In the genomic region with DNA sequence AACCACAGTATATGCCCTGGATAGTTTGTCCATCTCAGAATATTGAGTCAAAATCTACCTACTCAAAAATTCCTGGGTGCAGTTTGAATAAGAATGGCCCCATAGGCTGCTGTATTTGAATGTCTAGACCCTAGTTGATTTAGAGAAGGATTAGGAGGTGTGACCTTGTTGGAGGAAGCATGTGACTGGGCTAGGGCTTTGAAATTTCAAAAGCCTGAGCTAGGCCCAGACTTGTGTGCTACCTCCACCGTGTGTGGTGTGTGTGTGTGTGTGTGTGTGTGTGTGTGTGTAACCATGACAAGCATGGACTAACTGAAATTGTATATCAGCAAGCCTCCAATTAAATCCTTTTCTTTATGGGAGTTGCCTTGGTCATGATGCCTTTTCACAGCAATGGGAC, we compare ENCODE assay signal across 17 mouse cellular contexts. TPM values are rescaled to one million over a fixed set of nuclear protein-coding genes. Genes with fewer than 3 reads are reported as not detected.
A peak's percentile ranks its signal among the peaks of the same experiment; 100 is the strongest.
DNase-seq lines count a peak whose midpoint lies in the region; ATAC-seq and TF ChIP-seq lines count a peak whose summit lies in the region.
"Had no signal": no experiment of that assay in that cellular context is flagged by ENCODE, and none has a peak within 500 bp of the region (broad histone marks: within the 10 kb centered on the region; RNA-seq: fewer than 3 reads in every experiment).

No protein-coding gene starts in this region.

- no peak overlapping the region for H3K4me3 ChIP-seq in hindbrain, embryonic 13.5 days
- H3K4me3 ChIP-seq in hindbrain, embryonic 14.5 days (replicated peaks; ENCODE audit: low read length), result no peak overlapping the region
- no peak overlapping the region for H3K4me3 ChIP-seq in midbrain, embryonic 11.5 days (ENCODE audit: low read depth, low read length)
- H3K4me3 ChIP-seq in midbrain, postnatal 0 days (ENCODE audit: low read depth, low read length), result no peak overlapping the region
- no peak overlapping the region for H3K4me3 ChIP-seq in midbrain, embryonic 14.5 days (replicated peaks; ENCODE audit: low read depth, low read length)
- H3K4me3 ChIP-seq in kidney, embryonic 15.5 days (replicated peaks), result no peak overlapping the region
- H3K4me3 ChIP-seq: liver, embryonic 13.5 days had no signal

- ATAC-seq in hindbrain, embryonic 13.5 days (ENCODE audit: low FRiP score), result 0 out of 2 replicates have a peak, but pooled peaks have one; percentile 41
- ATAC-seq in hindbrain, embryonic 14.5 days (ENCODE audit: low FRiP score), result no peak; the same call in 1 of the 2 replicates
- ATAC-seq in midbrain, embryonic 11.5 days (ENCODE audit: low FRiP score), result peak; percentile 27; the same call in 1 of the 2 replicates
- ATAC-seq in midbrain, postnatal 0 days (ENCODE audit: low FRiP score), result no peak
- ATAC-seq in midbrain, embryonic 14.5 days (ENCODE audit: low FRiP score, low TSS enrichment), result 0 out of 2 replicates have a peak, but pooled peaks have one; percentile 37
- ATAC-seq in kidney, embryonic 15.5 days (replicated peaks; ENCODE audit: low FRiP score), result no peak

- no peak overlapping the region for H3K9ac ChIP-seq in hindbrain, embryonic 13.5 days
- H3K9ac ChIP-seq in hindbrain, embryonic 14.5 days, result no peak overlapping the region
- no peak overlapping the region for H3K9ac ChIP-seq in midbrain, embryonic 11.5 days (ENCODE audit: low read length)
- H3K9ac ChIP-seq in midbrain, postnatal 0 days (replicated peaks; ENCODE audit: low read length, poor library complexity, severe bottlenecking), result no peak overlapping the region
- no peak overlapping the region for H3K9ac ChIP-seq in midbrain, embryonic 14.5 days (replicated peaks; ENCODE audit: low read length)
- no peak overlapping the region for H3K9ac ChIP-seq in kidney, embryonic 15.5 days
- H3K9ac ChIP-seq: liver, embryonic 13.5 days had no signal

- H3K27me3 ChIP-seq in hindbrain, embryonic 13.5 days, result no peaks in the 10 kb centered on the region
- no peaks in the 10 kb centered on the region for H3K27me3 ChIP-seq in hindbrain, embryonic 14.5 days (ENCODE audit: control insufficient read depth, insufficient read depth, low read length)
- H3K27me3 ChIP-seq in midbrain, embryonic 11.5 days (ENCODE audit: control insufficient read depth, insufficient read depth, low read length), result no peaks in the 10 kb centered on the region
- H3K27me3 ChIP-seq in midbrain, postnatal 0 days (ENCODE audit: insufficient read depth, low read length), result no peaks in the 10 kb centered on the region
- H3K27me3 ChIP-seq in midbrain, embryonic 14.5 days (ENCODE audit: control insufficient read depth, insufficient read depth, low read length), result no peaks in the 10 kb centered on the region
- H3K27me3 ChIP-seq in kidney, embryonic 15.5 days, result no peaks in the 10 kb centered on the region
- H3K27me3 ChIP-seq: liver, embryonic 13.5 days had no signal

- WGBS in hindbrain, embryonic 13.5 days, result 67% methylated on average over 1 of the region's 1 CpGs
- WGBS in hindbrain, embryonic 14.5 days, result 64% methylated on average over 1 of the region's 1 CpGs
- 65% methylated on average over 1 of the region's 1 CpGs for WGBS in midbrain, embryonic 11.5 days
- 50% methylated on average over 1 of the region's 1 CpGs for WGBS in midbrain, postnatal 0 days
- WGBS in midbrain, embryonic 14.5 days, result 62% methylated on average over 1 of the region's 1 CpGs
- WGBS in kidney, embryonic 15.5 days, result 62% methylated on average over 1 of the region's 1 CpGs

- peaks cover 54% of the 10 kb centered on the region for H3K36me3 ChIP-seq in hindbrain, embryonic 13.5 days
- H3K36me3 ChIP-seq in hindbrain, embryonic 14.5 days (replicated peaks; ENCODE audit: control insufficient read depth, insufficient read depth), result peaks cover 53% of the 10 kb centered on the region
- peaks cover 11% of the 10 kb centered on the region for H3K36me3 ChIP-seq in midbrain, embryonic 11.5 days (ENCODE audit: control insufficient read depth, insufficient read depth, low read length)
- H3K36me3 ChIP-seq in midbrain, postnatal 0 days (ENCODE audit: insufficient read depth, low read length), result peaks cover 16% of the 10 kb centered on the region
- H3K36me3 ChIP-seq in midbrain, embryonic 14.5 days (ENCODE audit: control insufficient read depth, insufficient read depth, low read length), result peaks cover 50% of the 10 kb centered on the region
- peaks cover 45% of the 10 kb centered on the region for H3K36me3 ChIP-seq in kidney, embryonic 15.5 days

- no peaks in the 10 kb centered on the region for H3K9me3 ChIP-seq in hindbrain, embryonic 13.5 days
- H3K9me3 ChIP-seq in hindbrain, embryonic 14.5 days (ENCODE audit: control insufficient read depth, low read length), result no peaks in the 10 kb centered on the region
- H3K9me3 ChIP-seq in midbrain, embryonic 11.5 days (ENCODE audit: control insufficient read depth, low read length), result no peaks in the 10 kb centered on the region
- no peaks in the 10 kb centered on the region for H3K9me3 ChIP-seq in midbrain, postnatal 0 days (ENCODE audit: low read length)
- H3K9me3 ChIP-seq in midbrain, embryonic 14.5 days (ENCODE audit: control insufficient read depth, low read length), result no peaks in the 10 kb centered on the region
- H3K9me3 ChIP-seq in kidney, embryonic 15.5 days (replicated peaks), result no peaks in the 10 kb centered on the region
- H3K9me3 ChIP-seq: liver, embryonic 13.5 days had no signal

- H3K4me1 ChIP-seq in hindbrain, embryonic 13.5 days (replicated peaks), result no peaks in the 10 kb centered on the region
- H3K4me1 ChIP-seq in hindbrain, embryonic 14.5 days (replicated peaks; ENCODE audit: control insufficient read depth, insufficient read depth, low read length), result no peaks in the 10 kb centered on the region
- no peaks in the 10 kb centered on the region for H3K4me1 ChIP-seq in midbrain, embryonic 11.5 days (ENCODE audit: control insufficient read depth, insufficient read depth, low read length)
- no peaks in the 10 kb centered on the region for H3K4me1 ChIP-seq in midbrain, postnatal 0 days (ENCODE audit: insufficient read depth, low read length)
- H3K4me1 ChIP-seq in midbrain, embryonic 14.5 days (ENCODE audit: control insufficient read depth, insufficient read depth, low read length), result no peaks in the 10 kb centered on the region
- H3K4me1 ChIP-seq in kidney, embryonic 15.5 days, result no peaks in the 10 kb centered on the region
- H3K4me1 ChIP-seq: liver, embryonic 13.5 days had no signal

- H3K27ac ChIP-seq in hindbrain, embryonic 13.5 days, result no peak overlapping the region
- no peak overlapping the region for H3K27ac ChIP-seq in hindbrain, embryonic 14.5 days
- H3K27ac ChIP-seq in midbrain, embryonic 11.5 days (ENCODE audit: low read depth, low read length), result no peak overlapping the region
- H3K27ac ChIP-seq in midbrain, postnatal 0 days (ENCODE audit: low read depth, low read length), result no peak overlapping the region
- H3K27ac ChIP-seq in midbrain, embryonic 14.5 days (replicated peaks; ENCODE audit: low read depth, low read length), result no peak overlapping the region
- H3K27ac ChIP-seq in kidney, embryonic 15.5 days, result no peak overlapping the region
- H3K27ac ChIP-seq: liver, embryonic 13.5 days had no signal

- no peak for TF ChIP-seq CTCF in midbrain, postnatal 0 days (IDR thresholded peaks at IDR 0.05)

- DNase-seq in hindbrain, embryonic 14.5 days (ENCODE audit: low spot score), result no peak
- DNase-seq in midbrain, embryonic 11.5 days (ENCODE audit: low spot score, missing footprints), result no peak
- DNase-seq in midbrain, postnatal 0 days (ENCODE audit: low spot score), result no peak
- DNase-seq in ZHBTc4 (ENCODE audit: low read depth, low spot score), result peak; percentile 49
- DNase-seq in midbrain, embryonic 14.5 days, result no peak
- no peak for DNase-seq in spleen, postnatal 10 days (ENCODE audit: low spot score in 2 of 2)
- DNase-seq: B cell, adult 2 months; cerebellum, postnatal 14 days; gastrocnemius, postnatal 14 days; kidney, adult 9 months; layer of hippocampus, postnatal 36 days; liver, embryonic 13.5 days; lung, postnatal 10 days; right cerebral cortex, postnatal 25 days; thymus, postnatal 36 days had no signal

- H3K4me2 ChIP-seq in hindbrain, embryonic 13.5 days, result no peak overlapping the region
- no peak overlapping the region for H3K4me2 ChIP-seq in hindbrain, embryonic 14.5 days (replicated peaks)
- H3K4me2 ChIP-seq in midbrain, embryonic 11.5 days, result no peak overlapping the region
- H3K4me2 ChIP-seq in midbrain, postnatal 0 days (ENCODE audit: low read depth, low read length, poor library complexity, severe bottlenecking), result no peak overlapping the region
- H3K4me2 ChIP-seq in midbrain, embryonic 14.5 days (ENCODE audit: low read length), result no peak overlapping the region
- H3K4me2 ChIP-seq in kidney, embryonic 15.5 days, result no peak overlapping the region
- H3K4me2 ChIP-seq: liver, embryonic 13.5 days had no signal

RNA-seq across cellular contexts. Expression of a gene that starts 14.2 kb away (rescaled TPM):
- polyA plus RNA-seq in hindbrain, embryonic 13.5 days (2015; fragmentation: Nextera tagmentation; extraction: Ambion mirVana), result 49.3 and 49.9 TPM in 2 replicates
- polyA plus RNA-seq in hindbrain, embryonic 14.5 days (2014; fragmentation: Nextera tagmentation; extraction: Ambion mirVana), result 41.1 and 58.7 TPM in 2 replicates
- polyA plus RNA-seq in midbrain, embryonic 11.5 days (2014; fragmentation: Nextera tagmentation; extraction: Ambion mirVana), result 53.7 and 58.4 TPM in 2 replicates
- 74.3 and 82.0 TPM in 2 replicates for total RNA-seq in midbrain, postnatal 0 days (2014; rRNA removed)
- polyA plus RNA-seq in midbrain, postnatal 0 days (2015; fragmentation: Nextera tagmentation; extraction: Ambion mirVana), result 42.2 and 42.5 TPM in 2 replicates
- 39.3 and 80.6 TPM in 2 replicates for polyA plus RNA-seq in midbrain, embryonic 14.5 days (2014; fragmentation: Nextera tagmentation; extraction: Ambion mirVana)
- polyA plus RNA-seq in kidney, embryonic 15.5 days (2015; fragmentation: Nextera tagmentation; extraction: Ambion mirVana), result 57.3 and 57.4 TPM in 2 replicates

Comparison
In these comparisons a context has a peak if more than half of its experiments do, and no peak if none do; other contexts are left out.
1. ATAC-seq: peak in hindbrain, embryonic 13.5 days (single experiment), midbrain, embryonic 11.5 days (single experiment) and midbrain, embryonic 14.5 days (single experiment); none in hindbrain, embryonic 14.5 days (single experiment), midbrain, postnatal 0 days (single experiment) and kidney, embryonic 15.5 days (single experiment).